Mouse (Mus musculus): ENCODE data around the gene Samd7. TPM values are rescaled to one million over a fixed set of nuclear protein-coding genes. Genes with fewer than 3 reads are reported as not detected.
"Not testable (repeated sequence)": the region's sequence is repeated elsewhere in the genome, so short reads cannot be mapped to it uniquely, and the experiment has no call there.

The Samd7 gene
- not detected for total RNA-seq (2021)

- intact Hi-C loops (cut with DNase I) = no loop called here
- DNase-seq = no peak
Measured at GRCm38 (mm10) chr3:30746006-30746405, at the start of gene Samd7. TSS of gene Samd7 (plus strand) at chr3:30746293.

- peak; percentile 66 to 81 for DNase-seq
- intact Hi-C loops (cut with DNase I) = loop anchor here (1.0 to 5.0 kb wide), 5 partner anchors 96 to 442 kb away; partner anchors contain the start of gene Sec62
Measured at GRCm38 (mm10) chr3:30696346-30696745, 49.7 kb upstream of the Samd7 start.

- no peak for DNase-seq
- intact Hi-C loops (cut with DNase I) = loop anchor here (2.0 to 5.0 kb wide), 4 partner anchors 94 to 441 kb away; partner anchors contain the start of gene Sec62
Measured at GRCm38 (mm10) chr3:30697891-30698290, 48.2 kb upstream of the Samd7 start.

- intact Hi-C loops (cut with DNase I) = loop anchor here (5.0 kb wide), 3 partner anchors 92 to 347 kb away; partner anchors contain the start of gene Sec62
- DNase-seq = not testable (repeated sequence)
Measured at GRCm38 (mm10) chr3:30699711-30700505, 46.2 kb upstream of the Samd7 start, which contains the start of gene Lrrc31. TSS of gene Lrrc31 (minus strand) at chr3:30699843.

GRCm38 (mm10) chr3:30705977-30706376 lies 40.1 kb upstream of the Samd7 start:
- DNase-seq = no peak
- intact Hi-C loops (cut with DNase I) = no loop called here

- intact Hi-C loops (cut with DNase I) = no loop called here
- no peak for DNase-seq
Measured at GRCm38 (mm10) chr3:30706614-30707276, 39.3 kb upstream of the Samd7 start.

- intact Hi-C loops (cut with DNase I) = no loop called here
- no peak for DNase-seq
Measured at GRCm38 (mm10) chr3:30710191-30710590, 35.9 kb upstream of the Samd7 start.

GRCm38 (mm10) chr3:30713334-30713733 lies 32.8 kb upstream of the Samd7 start:
- DNase-seq = no peak
- intact Hi-C loops (cut with DNase I) = no loop called here

- intact Hi-C loops (cut with DNase I) = no loop called here
- DNase-seq = no peak
Measured at GRCm38 (mm10) chr3:30718649-30719048, 27.4 kb upstream of the Samd7 start.

- DNase-seq = no peak
- intact Hi-C loops (cut with DNase I) = no loop called here
Measured at GRCm38 (mm10) chr3:30722036-30722435, 24.1 kb upstream of the Samd7 start.

GRCm38 (mm10) chr3:30722461-30722860 lies 23.6 kb upstream of the Samd7 start:
- intact Hi-C loops (cut with DNase I) = no loop called here
- no peak for DNase-seq

GRCm38 (mm10) chr3:30723179-30723578 lies 22.9 kb upstream of the Samd7 start:
- peak; percentile 0 to 4 for DNase-seq
- intact Hi-C loops (cut with DNase I) = no loop called here

GRCm38 (mm10) chr3:30724105-30724824 lies 21.8 kb upstream of the Samd7 start:
- DNase-seq = no peak
- intact Hi-C loops (cut with DNase I) = no loop called here

GRCm38 (mm10) chr3:30724848-30725465 lies 21.1 kb upstream of the Samd7 start:
- intact Hi-C loops (cut with DNase I) = no loop called here
- DNase-seq = no peak

- no peak for DNase-seq
- intact Hi-C loops (cut with DNase I) = no loop called here
Measured at GRCm38 (mm10) chr3:30725514-30725913, 20.6 kb upstream of the Samd7 start.

GRCm38 (mm10) chr3:30727209-30727608 lies 18.9 kb upstream of the Samd7 start:
- DNase-seq = no peak
- intact Hi-C loops (cut with DNase I) = no loop called here

GRCm38 (mm10) chr3:30729046-30729445 lies 17.0 kb upstream of the Samd7 start:
- intact Hi-C loops (cut with DNase I) = no loop called here

GRCm38 (mm10) chr3:30736809-30737208 lies 9.3 kb upstream of the Samd7 start:
- DNase-seq = no peak
- intact Hi-C loops (cut with DNase I) = no loop called here

More at GRCm38 (mm10) chr3:30729046-30729445, 17.0 kb upstream of the Samd7 start:
- no peak for DNase-seq

GRCm38 (mm10) chr3:30741306-30741705 lies 4.8 kb upstream of the Samd7 start:
- peak; percentile 36 to 44 for DNase-seq

GRCm38 (mm10) chr3:30742891-30743290 lies 3.2 kb upstream of the Samd7 start:
- intact Hi-C loops (cut with DNase I) = no loop called here

More at GRCm38 (mm10) chr3:30741306-30741705, 4.8 kb upstream of the Samd7 start:
- intact Hi-C loops (cut with DNase I) = no loop called here

GRCm38 (mm10) chr3:30748316-30748715 lies 2.2 kb downstream of the Samd7 start:
- intact Hi-C loops (cut with DNase I) = no loop called here
- no peak for DNase-seq

More at GRCm38 (mm10) chr3:30742891-30743290, 3.2 kb upstream of the Samd7 start:
- no peak for DNase-seq
